Mouse (Mus musculus): ENCODE data around the gene Defb36. TPM values are rescaled to one million over a fixed set of nuclear protein-coding genes. Genes with fewer than 3 reads are reported as not detected.
A peak's percentile ranks its signal among the peaks of the same experiment; 100 is the strongest.

The Defb36 gene
- polyA plus RNA-seq, 1 experiment = not detected

GRCm38 (mm10) chr2:152653874-152654715 is 50.0 kb downstream of the Defb36 start:
- Histone ChIP-seq H3K4me3 (ENCODE audit: insufficient read depth, low read length) (no peak overlapping the region), H3K27ac (ENCODE audit: insufficient read depth, low read length) (peak overlapping the region; percentile 41), H3K4me1 (ENCODE audit: control insufficient read depth, insufficient read depth, low read length) (peaks cover 6% of the 10 kb centered on the region)
- TF ChIP-seq POLR2A (IDR thresholded peaks at IDR 0.05; ENCODE audit: extremely low read depth, insufficient read depth, low read length) = peak; percentile 80
- TF ChIP-seq CTCF (IDR thresholded peaks at IDR 0.05; ENCODE audit: extremely low read depth, insufficient read depth, low read length) = no peak

DNA sequence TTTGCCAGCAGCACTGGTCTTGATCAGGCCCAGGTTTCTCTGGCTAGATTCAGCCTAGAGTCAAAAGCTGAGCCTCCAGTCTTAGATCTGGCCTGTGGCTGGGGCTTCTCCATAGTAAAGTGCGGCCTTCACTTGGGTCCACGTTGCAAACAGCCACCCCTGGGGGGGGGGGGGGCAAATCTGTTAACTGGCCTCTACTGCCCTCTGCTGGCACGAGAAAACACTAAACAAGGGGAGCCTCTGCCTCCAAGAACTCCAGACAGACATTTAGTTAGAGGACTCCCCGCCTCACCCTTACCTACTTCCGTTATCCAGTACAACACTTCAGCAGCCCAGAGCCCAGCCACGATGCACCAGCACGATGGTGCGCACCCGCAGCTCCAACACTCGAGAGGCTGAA is 53.3 kb downstream of the Defb36 start:
- TF ChIP-seq CTCF (IDR thresholded peaks at IDR 0.05; ENCODE audit: extremely low read depth, insufficient read depth, low read length) = peak; percentile 36
- no peak for TF ChIP-seq POLR2A (IDR thresholded peaks at IDR 0.05; ENCODE audit: extremely low read depth, insufficient read depth, low read length)
- Histone ChIP-seq H3K27ac (ENCODE audit: insufficient read depth, low read length) (no peak overlapping the region), H3K4me3 (ENCODE audit: insufficient read depth, low read length) (no peak overlapping the region), H3K4me1 (ENCODE audit: control insufficient read depth, insufficient read depth, low read length) (peaks cover 6% of the 10 kb centered on the region)

GRCm38 (mm10) chr2:152661163-152661562 is 57.0 kb downstream of the Defb36 start:
- TF ChIP-seq CTCF (IDR thresholded peaks at IDR 0.05; ENCODE audit: extremely low read depth, insufficient read depth, low read length) (no peak), POLR2A (IDR thresholded peaks at IDR 0.05; ENCODE audit: extremely low read depth, insufficient read depth, low read length) (no peak)

More at GRCm38 (mm10) chr2:152661163-152661562, 57.0 kb downstream of the Defb36 start:
- H3K4me3 ChIP-seq (ENCODE audit: insufficient read depth, low read length) = no peak overlapping the region
- H3K4me1 ChIP-seq (ENCODE audit: control insufficient read depth, insufficient read depth, low read length) = no peaks in the 10 kb centered on the region
- H3K27ac ChIP-seq (ENCODE audit: insufficient read depth, low read length) = no peak overlapping the region

Other genes with a start within 250 kb of the Defb36 start
- 72.3 and 81.3 TPM in 2 replicates for gene Nrsn2, start 227.7 kb upstream of the Defb36 start, polyA plus RNA-seq (2012; rRNA removed)
- gene Sox12, start 206.3 kb upstream of the Defb36 start, polyA plus RNA-seq (2012; rRNA removed) = 17.0 and 18.6 TPM in 2 replicates
- 6.5 and 7.1 TPM in 2 replicates for gene Zcchc3, start 189.3 kb upstream of the Defb36 start, polyA plus RNA-seq (2012; rRNA removed)
- gene 6820408C15Rik, start 188.7 kb upstream of the Defb36 start, polyA plus RNA-seq (2012; rRNA removed) = 2.8 and 3.7 TPM in 2 replicates
- not detected in 2 replicates for gene Defb23, start 139.7 kb upstream of the Defb36 start, polyA plus RNA-seq (2012; rRNA removed)
- 0.56 TPM in 1 of 2 replicates, not detected in the other for gene Defb20, start 127.3 kb upstream of the Defb36 start, polyA plus RNA-seq (2012; rRNA removed)
- gene Defb22, start 114.2 kb upstream of the Defb36 start, polyA plus RNA-seq (2012; rRNA removed) = not detected in 2 replicates
- not detected in 2 replicates for gene Defb26, start 92.6 kb upstream of the Defb36 start, polyA plus RNA-seq (2012; rRNA removed)
- gene Defb28, start 86.1 kb upstream of the Defb36 start, polyA plus RNA-seq (2012; rRNA removed) = not detected in 2 replicates
- gene Defb29, start 64.2 kb upstream of the Defb36 start, polyA plus RNA-seq (2012; rRNA removed) = not detected in 2 replicates
- not detected in 2 replicates for gene Gm17416, start 35.0 kb upstream of the Defb36 start, polyA plus RNA-seq (2012; rRNA removed)
- gene Defb21, start 31.6 kb upstream of the Defb36 start, polyA plus RNA-seq (2012; rRNA removed) = not detected in 2 replicates
- not detected in 2 replicates for gene Defb19, start 24.0 kb upstream of the Defb36 start, polyA plus RNA-seq (2012; rRNA removed)
- gene Defb45, start 4.9 kb upstream of the Defb36 start, polyA plus RNA-seq (2012; rRNA removed) = not detected in 2 replicates
- gene Defb25, start 18.7 kb downstream of the Defb36 start, polyA plus RNA-seq (2012; rRNA removed) = not detected in 2 replicates
- 0.78 and 0.90 TPM in 2 replicates for gene Rem1, start 22.6 kb downstream of the Defb36 start, polyA plus RNA-seq (2012; rRNA removed)
- 65.9 and 68.4 TPM in 2 replicates for gene H13, start 65.1 kb downstream of the Defb36 start, polyA plus RNA-seq (2012; rRNA removed)
- gene Mcts2, start 82.7 kb downstream of the Defb36 start, polyA plus RNA-seq (2012; rRNA removed) = 20.0 and 21.5 TPM in 2 replicates
- 74.2 and 81.0 TPM in 2 replicates for gene Id1, start 131.9 kb downstream of the Defb36 start, polyA plus RNA-seq (2012; rRNA removed)
- 6.3 and 6.9 TPM in 2 replicates for gene Cox4i2, start 149.8 kb downstream of the Defb36 start, polyA plus RNA-seq (2012; rRNA removed)
- gene Bcl2l1, start 227.4 kb downstream of the Defb36 start, polyA plus RNA-seq (2012; rRNA removed) = 99.2 and 105 TPM in 2 replicates
- gene Tpx2, start 243.6 kb downstream of the Defb36 start, polyA plus RNA-seq (2012; rRNA removed) = 1.5 and 1.8 TPM in 2 replicates

Data from cortical plate, adult 2 months (tissue).